Mouse (Mus musculus) right cerebral cortex, adult 18-20 months (tissue): ENCODE results near the gene Twnk.

Source experiments
- DNase-seq: peaks from one replicate; pipeline ENCODE4 v3.0.0; 2022; ENCODE audit warnings: mixed read lengths

Twnk gene

DNA sequence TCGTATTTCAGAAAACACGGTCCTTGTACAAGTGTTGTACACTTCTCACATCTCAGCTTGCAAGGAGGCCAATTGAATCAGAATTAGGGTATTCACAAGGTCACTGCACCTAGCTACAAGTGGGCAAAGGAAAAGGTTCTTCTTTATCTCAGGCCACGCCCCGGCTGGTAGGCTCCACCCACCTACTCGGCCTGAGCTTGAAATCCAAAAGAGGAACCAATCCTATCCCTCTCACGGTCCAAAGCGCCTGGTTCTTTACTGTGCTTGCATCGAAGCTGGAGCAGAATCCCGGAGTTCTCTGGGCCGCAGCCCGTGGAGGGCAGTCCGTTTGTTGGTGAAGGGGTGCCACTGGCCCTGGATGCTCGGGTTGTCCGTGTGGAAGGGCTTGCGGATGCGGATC is at the start of gene Twnk:
Twnk (plus strand) TSS at position 220 of the 400 bp plus-strand sequence.
- DNase-seq: no peak

DNA sequence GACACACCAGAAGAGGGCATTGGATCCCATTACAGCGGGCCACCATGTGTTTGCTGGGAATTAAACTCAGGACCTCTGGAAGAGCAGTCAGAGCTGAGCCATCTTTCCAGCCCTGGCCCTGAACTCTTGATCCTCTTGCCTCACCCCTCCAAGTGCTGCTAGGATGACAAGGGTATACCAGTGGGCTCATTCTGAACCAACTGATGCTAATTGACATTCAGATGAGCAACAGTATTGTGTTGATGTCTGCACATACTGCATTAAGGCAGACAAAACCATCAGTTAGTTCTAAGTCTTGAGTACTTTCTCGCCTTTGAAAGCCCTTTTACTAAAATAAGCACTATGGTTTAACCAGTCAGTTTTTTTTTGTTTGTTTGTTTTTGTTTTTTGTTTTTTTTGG is 45.8 kb upstream of the Twnk start:
- no peak for DNase-seq

DNA sequence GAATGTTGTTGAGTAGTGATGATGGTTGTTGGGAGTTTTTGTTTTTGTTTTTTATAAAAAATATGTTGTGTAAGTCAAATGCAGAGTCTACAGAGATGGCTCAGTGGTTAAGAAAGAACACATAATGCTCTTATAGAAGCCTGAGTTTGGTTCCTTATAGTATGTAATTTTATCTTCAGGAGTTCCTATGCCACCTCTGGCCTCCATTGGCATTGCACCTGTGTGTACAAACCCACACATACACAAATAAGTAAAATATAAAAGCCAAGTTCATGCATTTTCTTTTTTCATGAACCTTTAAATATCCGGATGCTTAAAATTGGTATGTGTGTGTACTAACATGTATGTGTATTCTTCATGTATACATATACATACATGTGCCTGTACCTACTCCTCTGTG is 39.5 kb upstream of the Twnk start:
- DNase-seq: no peak

DNA sequence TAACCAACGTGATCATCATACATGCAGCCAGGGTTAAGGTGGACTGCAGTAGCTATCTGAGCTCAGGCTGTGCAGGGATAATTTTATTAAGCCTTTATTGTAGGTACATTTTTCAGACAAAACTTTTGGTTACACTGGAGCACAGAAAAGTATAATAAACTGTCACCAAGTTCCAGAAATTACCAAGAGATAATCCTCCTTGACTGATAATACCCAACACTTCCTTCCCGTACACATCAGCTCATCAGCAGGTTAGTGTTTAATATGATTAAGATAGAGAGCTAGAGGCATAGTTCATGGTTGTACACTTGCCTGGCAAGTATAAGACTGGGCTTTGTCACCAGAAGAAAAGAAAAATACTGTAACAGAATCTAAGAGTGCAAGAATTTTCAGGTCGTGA is 37.1 kb upstream of the Twnk start:
- no peak for DNase-seq

DNA sequence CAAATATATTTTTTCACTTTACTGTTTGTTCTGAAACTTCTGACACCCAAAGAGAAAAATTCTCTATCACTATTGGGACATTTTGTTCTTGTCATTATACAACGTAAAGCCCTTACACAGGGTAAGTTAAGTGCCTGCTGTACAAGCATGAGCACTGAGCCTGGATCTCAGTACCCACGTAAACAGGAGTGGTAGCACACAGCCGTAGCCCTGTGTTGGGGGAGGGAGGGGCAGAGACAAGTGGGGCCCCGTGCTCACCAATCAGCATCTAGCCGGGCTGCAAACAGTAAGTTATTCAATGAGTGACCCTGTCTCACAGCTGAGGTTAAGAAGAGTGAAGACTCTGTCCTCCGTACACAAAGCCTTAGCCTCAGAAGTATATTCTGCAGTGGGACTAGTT is 28.8 kb upstream of the Twnk start:
- DNase-seq: no peak

DNA sequence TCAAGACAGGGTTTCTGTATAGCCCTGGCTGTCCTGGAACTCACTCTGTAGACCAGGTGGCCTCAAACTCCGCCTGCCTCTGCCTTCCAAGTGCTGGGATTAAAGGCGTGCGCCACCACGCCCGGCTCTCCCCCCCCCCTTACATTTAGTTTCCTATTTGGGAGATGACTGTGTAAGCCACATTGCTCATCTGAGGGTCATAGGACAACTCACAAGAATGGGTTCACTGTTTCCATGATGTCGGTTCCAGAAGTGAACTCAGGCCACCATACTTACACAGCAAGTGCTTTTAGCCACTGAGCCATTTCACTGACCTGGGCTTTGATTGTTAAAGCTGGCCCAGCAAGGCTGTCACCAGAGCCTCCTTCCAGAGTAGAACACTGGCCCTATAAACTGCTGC is 28.3 kb upstream of the Twnk start:
- no peak for DNase-seq

DNA sequence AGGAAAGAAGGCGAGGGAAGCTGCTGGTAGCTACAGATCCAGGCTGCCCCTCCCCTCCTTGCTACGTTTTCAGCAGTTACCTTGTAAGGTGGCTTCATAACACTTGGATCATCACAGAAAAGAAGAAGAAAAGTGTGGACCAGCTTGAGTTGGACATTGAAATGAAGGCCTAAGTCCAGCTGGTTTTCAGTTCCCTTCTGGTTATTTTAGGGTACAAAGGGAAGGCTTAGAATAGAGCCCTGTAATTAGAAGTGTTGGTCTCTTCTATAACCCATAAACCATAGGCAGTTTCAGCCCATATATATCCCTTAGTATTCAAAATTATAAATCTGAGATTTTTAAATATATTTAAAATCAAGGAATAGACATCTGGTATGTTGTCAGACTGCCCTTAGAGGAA is 24.7 kb upstream of the Twnk start:
- no peak for DNase-seq

DNA sequence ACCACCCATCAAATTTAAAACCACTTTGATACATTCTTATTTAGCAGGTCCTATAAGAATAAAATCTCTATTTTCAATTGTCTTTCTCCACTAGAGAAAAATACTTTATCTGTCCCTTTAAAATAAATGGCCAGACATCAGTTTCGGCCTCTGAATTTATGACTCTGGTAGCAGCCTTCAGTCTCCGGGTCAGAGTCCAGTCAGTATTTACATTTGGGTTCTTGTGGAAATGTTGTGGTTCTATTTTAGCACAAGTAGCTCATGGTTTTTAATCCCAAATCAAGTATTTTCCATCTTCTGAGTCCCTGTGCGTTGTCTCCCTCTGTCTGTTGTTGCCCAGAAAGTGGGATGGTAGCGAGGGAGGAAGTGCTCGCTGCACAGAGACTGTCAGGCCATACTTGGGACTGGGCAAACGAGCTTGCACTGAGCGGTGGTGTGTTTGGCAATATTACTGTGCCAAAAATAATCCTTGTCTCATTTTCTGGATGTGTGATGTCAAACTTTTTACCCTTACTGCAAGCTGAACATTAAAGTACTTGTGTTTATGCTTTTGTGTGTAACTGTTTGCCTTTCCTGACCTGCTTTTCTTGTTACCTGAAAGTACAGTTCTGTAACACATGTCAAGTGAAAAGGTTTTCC is 22.9 kb upstream of the Twnk start:
- DNase-seq: no peak

DNA sequence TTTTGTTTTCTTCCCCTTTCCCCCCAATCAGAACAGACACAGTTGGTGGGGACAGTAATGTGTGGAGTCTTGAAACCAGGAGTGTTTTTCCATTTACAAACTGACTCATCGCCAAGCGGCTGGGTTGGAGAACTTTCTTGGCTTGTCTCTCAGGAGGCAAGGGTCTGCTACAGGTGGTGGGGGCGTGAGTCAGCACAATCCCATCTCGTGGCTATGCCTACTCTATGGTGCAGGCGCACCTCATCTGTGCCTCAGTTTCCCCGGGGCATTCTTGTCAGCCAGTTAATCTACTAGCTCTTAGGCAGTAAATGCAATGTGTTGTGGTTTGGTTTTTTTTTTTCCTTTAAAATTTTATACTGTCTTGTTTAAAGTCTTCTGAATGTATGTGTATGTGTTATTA is 22.1 kb upstream of the Twnk start:
- DNase-seq: no peak

DNA sequence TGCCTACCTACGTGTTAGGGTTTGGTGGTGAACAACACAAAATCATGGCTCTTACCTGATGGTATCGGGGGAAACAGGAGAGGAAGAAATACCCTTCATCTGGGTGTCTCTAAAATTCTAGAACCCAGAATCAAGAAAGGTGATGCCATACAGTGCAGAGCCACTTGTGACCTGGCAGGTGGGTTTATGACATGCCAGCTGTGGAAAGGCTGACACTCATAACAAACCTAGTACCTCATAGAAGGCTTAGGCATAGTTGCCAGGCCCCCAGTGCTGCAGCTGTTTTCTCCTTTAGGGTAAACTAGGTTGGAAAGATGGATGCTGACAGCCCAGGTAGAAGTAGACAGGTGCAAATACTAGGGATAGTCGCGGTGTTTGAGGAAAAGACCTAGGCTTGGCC is 21.0 kb upstream of the Twnk start:
- DNase-seq: no peak

DNA sequence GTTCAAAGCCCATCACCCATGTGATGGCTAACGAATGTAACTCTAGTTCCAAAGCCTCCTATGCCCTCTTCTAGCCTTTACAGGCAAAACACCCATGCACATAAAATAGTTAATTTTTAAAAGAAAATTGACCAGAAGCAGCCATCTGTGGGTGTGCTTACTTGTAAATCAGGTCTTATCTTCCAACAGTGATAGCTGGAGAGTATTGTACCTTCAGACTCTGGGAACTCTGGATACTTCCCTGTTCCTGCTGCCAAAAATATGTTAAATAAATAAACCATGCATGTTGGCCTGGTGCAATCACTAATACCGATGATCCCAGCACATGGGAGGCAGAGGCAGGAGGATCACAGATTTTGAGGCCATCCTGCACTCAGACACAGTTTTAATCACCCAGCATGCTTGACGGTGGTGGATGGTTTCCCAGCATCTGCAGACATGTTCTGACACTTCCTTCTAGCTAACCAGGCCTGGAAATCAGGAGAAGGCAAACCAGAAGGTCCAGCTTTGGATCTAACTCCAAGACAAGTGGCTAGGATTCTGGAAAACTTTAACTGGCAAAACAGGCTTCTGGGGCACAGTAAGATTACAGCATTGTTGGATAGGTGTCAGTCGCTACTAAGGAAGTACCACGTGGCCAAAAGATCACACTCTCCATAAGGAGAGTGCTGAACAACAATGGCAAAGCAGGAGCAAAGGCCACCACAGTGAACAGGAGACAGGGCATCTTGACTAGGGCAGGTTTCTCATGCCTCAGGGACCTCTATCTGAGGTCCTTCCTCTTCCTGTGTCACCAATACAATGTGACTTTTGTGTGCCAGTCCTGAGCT is 20.1 kb upstream of the Twnk start:
- no peak for DNase-seq

DNA sequence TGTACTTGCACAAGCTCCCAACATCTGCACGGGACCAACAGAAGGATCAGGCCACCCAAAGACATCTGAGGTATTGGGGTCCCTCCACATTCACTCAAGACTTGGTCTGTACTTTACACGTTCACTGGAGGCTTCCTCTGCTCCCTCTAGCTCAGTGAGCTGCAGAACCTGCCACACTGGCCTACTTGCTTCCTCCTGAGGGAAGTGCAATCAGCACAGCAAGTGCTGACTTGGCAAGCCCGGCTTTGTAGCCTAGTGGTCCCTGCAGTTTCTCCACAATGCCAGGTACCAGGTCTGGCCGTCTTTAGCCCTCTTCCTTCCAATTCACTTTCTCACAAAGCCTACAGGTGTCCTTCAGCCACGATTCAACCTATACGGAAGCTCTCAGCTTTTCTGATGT is 18.5 kb upstream of the Twnk start:
- DNase-seq: no peak

DNA sequence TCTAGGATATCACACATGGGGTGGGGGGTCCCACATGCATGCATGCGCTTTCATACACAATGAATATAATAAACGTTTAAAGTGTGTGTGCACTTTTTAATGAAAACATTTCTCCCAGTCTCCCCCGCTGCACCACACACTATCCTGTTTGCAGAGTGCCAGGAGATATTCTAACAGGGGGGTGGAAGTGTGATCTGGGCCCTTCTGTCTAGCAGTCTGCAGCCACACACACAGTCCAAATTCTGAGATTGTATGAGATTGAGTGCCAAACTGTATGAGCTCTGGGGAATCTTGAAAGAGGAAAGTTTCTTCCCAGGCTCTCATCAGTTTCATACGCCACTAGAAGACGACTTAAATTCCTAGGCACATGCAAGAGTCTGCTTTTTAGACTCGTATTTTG is 17.6 kb upstream of the Twnk start:
- peak; percentile 79 for DNase-seq

DNA sequence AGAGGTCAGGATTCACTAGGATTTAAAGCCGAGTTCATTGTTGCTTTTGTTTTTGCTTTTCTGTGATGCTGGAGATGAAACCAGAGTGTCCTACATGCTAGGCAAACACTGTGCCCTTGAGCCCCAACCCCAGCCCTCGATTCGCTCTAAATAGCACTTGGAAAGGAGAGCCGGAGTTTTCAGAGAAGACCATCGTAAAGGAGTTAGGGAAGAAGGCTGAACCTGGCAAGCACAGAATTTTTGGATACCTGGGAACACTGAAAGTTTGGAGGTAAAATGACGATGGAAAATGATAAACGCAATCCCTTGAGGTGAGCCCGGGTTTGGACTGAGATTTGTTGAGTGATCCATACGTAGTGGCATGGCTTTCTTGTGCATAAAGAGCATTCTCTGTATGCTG is 17.1 kb upstream of the Twnk start:
- no peak for DNase-seq

DNA sequence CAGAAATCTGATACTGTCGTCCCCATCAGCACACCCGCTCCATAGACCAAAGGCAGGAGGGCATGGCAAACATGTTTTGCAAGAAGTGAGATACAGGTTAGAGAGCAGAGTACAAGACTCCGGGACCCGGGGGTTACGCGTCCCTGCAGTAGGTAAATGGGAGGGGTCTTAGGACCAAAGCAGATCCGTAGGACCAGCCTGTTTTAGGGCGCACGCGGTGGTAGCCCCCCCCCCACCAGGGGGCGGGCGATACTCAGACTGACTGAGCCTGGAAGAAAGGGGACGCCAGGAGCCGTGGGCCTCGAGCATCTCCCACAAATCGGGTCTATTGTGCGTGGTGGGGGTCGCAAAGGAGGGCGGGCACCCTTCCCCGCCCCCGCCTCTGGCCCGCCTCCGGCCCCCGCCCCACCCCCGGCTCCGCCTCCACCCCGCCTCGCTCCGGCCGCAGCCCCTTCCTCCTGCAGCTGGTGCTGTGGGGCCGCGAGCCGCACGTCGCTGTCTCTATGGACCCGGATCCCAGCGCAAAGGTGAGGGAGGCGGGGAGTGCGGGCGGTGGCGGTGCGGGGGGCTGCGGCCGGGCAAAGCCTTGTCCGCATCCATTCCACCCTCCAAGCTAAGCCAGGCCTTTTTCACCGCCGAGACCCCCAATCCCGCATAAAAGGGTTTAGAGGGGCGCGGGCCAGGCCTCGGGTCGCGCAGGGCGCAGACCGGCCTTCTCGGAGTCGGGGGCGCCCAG is 16.5 kb upstream of the Twnk start, which contains the start of gene Sema4g:
Sema4g (plus strand) TSS at position 271 of the 736 bp plus-strand sequence.
- no peak for DNase-seq

DNA sequence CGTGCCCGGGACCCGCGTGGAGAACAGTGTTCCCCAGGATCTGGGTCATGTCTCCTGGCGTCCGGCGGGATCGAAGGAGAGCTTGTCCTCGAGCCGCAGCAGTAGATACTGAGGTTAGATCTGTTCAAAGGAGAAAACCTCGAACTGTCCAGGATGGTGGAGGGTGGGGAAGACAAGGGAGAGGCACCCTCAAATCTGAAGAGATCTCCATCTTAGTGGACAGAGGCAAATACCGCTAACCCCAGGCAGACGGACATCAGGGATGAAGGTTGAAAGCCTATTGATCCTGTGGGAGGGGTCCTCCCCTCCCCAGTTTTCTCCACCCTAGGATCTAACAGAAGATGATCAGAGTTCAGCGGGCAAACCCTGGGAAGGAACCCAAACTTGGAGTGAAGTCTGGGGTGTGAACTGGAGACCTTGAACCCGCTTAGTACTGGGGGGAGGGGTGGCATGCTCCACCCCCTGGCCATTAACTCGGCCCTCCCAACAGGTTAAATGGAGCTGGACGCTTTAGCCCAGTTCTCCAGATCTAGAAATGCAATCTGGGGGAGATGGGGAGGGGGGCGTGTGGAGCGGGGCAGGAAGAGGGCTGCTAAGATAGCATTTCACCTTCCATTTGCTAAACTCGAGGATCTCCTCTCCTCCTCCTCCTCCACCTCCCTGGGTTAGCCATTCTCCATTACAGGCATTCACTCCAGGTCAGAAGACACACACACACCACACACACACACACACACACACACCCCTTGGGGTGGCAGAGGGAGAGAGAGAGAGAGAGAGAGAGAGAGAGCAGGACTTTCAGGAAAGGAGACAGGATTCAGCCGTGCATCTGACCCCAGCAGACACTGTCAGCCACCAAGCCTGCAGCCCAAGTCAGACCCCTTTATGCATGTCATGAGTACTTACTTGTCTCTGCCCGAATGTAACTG is 15.6 kb upstream of the Twnk start:
- DNase-seq: no peak

DNA sequence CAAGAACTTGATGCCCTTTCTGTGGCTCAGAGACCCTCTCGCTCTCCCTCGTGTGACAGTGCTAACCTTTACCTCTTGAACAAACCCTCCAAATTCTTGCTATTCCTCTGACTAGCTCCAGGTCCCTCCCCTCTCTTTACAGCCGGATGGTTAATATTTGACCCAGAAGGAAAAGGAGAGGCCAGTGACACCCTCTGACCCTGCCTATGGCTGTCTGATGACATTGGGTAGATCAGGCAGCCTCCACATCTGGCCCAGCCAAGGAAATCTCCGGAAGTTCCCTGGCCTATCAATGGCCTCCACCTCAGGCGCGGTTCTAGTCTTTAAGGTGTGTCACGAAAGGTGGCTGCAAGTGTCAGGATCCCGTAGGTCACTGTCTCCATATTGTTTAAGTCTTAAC is 14.4 kb upstream of the Twnk start:
- DNase-seq: no peak

DNA sequence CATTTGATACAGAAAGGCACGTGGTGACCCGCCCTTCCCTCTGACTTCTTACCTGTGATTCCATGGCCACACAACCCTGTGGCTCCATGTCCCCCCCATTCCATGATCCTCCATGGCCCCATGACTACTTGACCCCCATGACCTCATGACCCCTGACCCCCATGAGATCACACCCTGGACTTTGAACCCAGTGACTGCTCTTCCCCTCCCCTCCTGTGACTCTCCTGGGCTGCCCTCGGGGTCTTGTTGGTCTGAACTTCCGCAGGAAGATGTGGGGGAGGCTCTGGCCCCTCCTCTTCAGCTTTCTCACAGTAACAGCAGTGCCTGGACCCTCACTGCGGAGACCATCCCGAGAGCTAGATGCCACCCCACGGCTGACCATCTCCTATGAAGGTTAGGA is 13.2 kb upstream of the Twnk start:
- DNase-seq: no peak

DNA sequence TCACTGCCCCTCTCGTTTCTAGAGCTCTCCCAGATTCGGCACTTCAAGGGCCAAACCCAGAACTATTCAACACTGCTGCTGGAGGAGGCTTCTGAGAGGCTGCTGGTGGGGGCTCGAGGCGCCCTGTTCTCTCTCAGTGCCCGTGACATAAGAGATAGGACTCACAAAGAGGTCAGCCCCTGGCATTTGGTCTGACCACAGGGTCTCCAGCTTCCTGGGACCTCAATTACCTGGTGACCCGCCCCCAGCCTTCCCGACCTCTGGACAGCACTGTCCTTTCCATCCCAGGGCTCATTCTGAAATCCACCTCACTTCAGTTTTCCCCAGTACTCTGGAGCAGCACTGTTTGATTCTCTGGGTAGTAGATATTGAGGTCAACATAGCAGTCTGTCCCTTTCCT is 12.8 kb upstream of the Twnk start:
- no peak for DNase-seq

DNA sequence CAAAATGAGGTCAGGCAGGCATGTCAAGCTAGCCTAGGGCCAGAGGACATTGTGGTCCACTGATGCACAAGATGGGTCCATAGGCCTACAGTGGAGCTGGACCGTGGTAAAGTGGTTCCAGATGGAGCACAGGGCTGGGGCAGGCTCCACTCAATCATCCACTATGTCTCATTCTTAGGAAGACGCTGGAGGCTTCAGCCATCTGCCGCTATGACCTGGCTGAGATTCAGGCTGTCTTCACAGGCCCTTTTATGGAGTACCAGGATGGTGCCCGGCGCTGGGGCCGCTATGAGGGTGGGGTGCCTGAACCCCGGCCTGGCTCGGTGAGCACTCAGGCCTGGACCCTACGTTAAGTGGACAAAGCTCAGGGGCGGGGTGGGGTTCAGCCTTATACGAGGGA is 7.7 kb upstream of the Twnk start:
- DNase-seq: no peak

DNA sequence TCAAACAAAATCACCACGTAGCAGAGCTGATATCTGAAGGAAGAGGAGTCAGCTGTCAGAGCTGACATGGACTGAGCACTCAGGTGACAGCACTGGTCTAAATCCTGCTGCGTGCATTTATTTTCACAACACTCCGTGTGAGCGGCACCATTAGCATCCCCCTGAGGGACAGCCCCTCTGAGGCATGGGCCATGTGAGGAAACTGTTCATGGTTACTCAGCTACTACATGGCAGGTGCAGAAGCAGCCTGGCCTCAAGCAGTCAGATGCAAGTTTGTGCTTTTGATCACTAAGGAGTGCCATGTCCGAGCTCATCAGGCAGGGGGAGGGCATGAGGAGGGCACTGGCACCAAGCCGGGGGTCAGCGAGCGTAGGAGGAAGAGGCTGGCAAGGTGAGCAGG is 5.8 kb upstream of the Twnk start:
- DNase-seq: no peak

DNA sequence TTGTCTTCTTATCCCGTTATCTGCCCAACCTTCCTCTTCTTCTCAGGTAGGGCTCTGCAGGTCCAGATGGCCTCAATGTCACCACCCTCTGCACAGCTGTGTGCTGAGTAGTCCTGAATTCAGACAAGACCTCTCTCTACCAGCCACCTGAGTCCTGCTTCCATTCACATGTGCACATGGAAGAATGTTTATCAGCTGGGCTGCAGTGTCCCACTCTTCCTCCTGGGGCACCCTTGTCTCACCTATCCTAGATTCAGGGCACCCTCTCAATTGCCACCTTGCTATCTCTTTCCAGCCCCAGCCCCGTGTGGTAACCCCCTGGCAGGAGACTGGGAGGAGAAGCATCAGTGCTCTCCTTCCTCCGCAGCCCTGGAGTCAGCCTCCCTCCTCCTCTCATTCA is 3.2 kb upstream of the Twnk start:
- DNase-seq: no peak
